Mouse (Mus musculus): Measurements from ENCODE around the gene Cpm.

Gene Cpm

GRCm38 (mm10) chr10:117631562-117632259 lies 2.4 kb downstream of the Cpm start:
- DNase-seq (ENCODE audit: extremely low read depth, insufficient read length, low spot score), result no peak

- DNase-seq (ENCODE audit: extremely low read depth, insufficient read length, low spot score), result no peak
Measured at GRCm38 (mm10) chr10:117632394-117632793, 3.1 kb downstream of the Cpm start.

GRCm38 (mm10) chr10:117633564-117634208 lies 4.4 kb downstream of the Cpm start:
- no peak for DNase-seq (ENCODE audit: extremely low read depth, insufficient read length, low spot score)

- DNase-seq (ENCODE audit: extremely low read depth, insufficient read length, low spot score), result no peak
Measured at GRCm38 (mm10) chr10:117634323-117635030, 5.2 kb downstream of the Cpm start.

GRCm38 (mm10) chr10:117635078-117635771 lies 5.9 kb downstream of the Cpm start:
- DNase-seq (ENCODE audit: extremely low read depth, insufficient read length, low spot score), result no peak

- no peak for DNase-seq (ENCODE audit: extremely low read depth, insufficient read length, low spot score)
Measured at GRCm38 (mm10) chr10:117635823-117636589, 6.7 kb downstream of the Cpm start.

GRCm38 (mm10) chr10:117637062-117637744 lies 7.9 kb downstream of the Cpm start:
- no peak for DNase-seq (ENCODE audit: extremely low read depth, insufficient read length, low spot score)

GRCm38 (mm10) chr10:117637745-117638577 lies 8.7 kb downstream of the Cpm start:
- no peak for DNase-seq (ENCODE audit: extremely low read depth, insufficient read length, low spot score)

- DNase-seq (ENCODE audit: extremely low read depth, insufficient read length, low spot score), result no peak
Measured at GRCm38 (mm10) chr10:117638578-117639220, 9.4 kb downstream of the Cpm start.

GRCm38 (mm10) chr10:117639221-117639599 lies 9.9 kb downstream of the Cpm start:
- DNase-seq (ENCODE audit: extremely low read depth, insufficient read length, low spot score), result no peak

GRCm38 (mm10) chr10:117639899-117640594 lies 10.7 kb downstream of the Cpm start:
- DNase-seq (ENCODE audit: extremely low read depth, insufficient read length, low spot score), result no peak

- DNase-seq (ENCODE audit: extremely low read depth, insufficient read length, low spot score), result no peak
Measured at GRCm38 (mm10) chr10:117640595-117641078, 11.3 kb downstream of the Cpm start.

GRCm38 (mm10) chr10:117641400-117642200 lies 12.3 kb downstream of the Cpm start:
- DNase-seq (ENCODE audit: extremely low read depth, insufficient read length, low spot score), result no peak

- no peak for DNase-seq (ENCODE audit: extremely low read depth, insufficient read length, low spot score)
Measured at GRCm38 (mm10) chr10:117642201-117642450, 12.8 kb downstream of the Cpm start.

GRCm38 (mm10) chr10:117642491-117643262 lies 13.4 kb downstream of the Cpm start:
- no peak for DNase-seq (ENCODE audit: extremely low read depth, insufficient read length, low spot score)

GRCm38 (mm10) chr10:117643302-117643701 lies 14.0 kb downstream of the Cpm start:
- DNase-seq (ENCODE audit: extremely low read depth, insufficient read length, low spot score), result no peak

All from 3134 (cell line).